Mouse (Mus musculus) T-helper 1 cell (primary cell): Measurements from ENCODE around the gene Cox19.

ENCODE experiments used
- in situ Hi-C: fragments of 300-600 bp; cut with MboI, MseI; formaldehyde crosslinking; loops from one replicate; pipeline ENCODE4 v1.15.1; 2025; ENCODE audit warnings: high pct_unique_total_duplicates

The Cox19 gene

GRCm38 (mm10) chr5:139382760-139383159 lies 31.5 kb upstream of the Cox19 start:
- in situ Hi-C loops = no loop called here

- in situ Hi-C loops = no loop called here
Measured at GRCm38 (mm10) chr5:139381586-139382513, 30.6 kb upstream of the Cox19 start.

GRCm38 (mm10) chr5:139380385-139381248 lies 29.4 kb upstream of the Cox19 start:
- in situ Hi-C loops = no loop called here

GRCm38 (mm10) chr5:139379771-139380384 lies 28.7 kb upstream of the Cox19 start:
- in situ Hi-C loops = no loop called here

DNA sequence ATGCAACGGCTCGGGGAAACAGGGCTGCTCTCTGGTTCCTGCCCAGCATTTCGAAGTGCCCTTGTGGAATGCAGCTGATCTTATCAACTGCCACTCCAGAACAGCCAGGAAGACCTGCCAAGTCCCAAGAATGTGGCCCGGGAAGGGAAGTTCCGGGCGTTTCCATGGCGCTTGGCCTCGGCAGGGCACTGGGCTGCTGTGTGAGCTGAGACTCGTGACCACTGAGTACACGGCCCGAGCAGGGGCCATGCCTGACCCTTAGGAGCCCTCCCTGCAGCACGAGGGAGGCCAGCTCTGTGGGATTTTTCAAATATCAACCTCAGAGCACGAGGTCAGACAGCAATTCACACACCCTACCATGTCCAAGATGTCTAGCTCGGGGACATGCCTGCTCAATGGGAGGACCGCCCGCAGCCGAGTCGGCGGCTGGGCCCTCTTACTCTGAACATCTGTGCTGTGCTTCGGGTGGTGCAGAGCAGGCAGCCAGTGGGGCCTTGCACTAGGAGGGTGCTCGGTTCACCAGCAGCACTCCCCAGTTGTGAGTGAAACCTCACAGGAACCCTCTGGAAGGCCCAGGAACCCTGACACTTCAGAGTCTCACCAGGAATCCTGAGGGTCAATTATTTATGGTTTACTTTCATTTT lies 27.9 kb upstream of the Cox19 start:
- in situ Hi-C loops = no loop called here

- in situ Hi-C loops = no loop called here
Measured at GRCm38 (mm10) chr5:139378271-139378556, 27.0 kb upstream of the Cox19 start.

DNA sequence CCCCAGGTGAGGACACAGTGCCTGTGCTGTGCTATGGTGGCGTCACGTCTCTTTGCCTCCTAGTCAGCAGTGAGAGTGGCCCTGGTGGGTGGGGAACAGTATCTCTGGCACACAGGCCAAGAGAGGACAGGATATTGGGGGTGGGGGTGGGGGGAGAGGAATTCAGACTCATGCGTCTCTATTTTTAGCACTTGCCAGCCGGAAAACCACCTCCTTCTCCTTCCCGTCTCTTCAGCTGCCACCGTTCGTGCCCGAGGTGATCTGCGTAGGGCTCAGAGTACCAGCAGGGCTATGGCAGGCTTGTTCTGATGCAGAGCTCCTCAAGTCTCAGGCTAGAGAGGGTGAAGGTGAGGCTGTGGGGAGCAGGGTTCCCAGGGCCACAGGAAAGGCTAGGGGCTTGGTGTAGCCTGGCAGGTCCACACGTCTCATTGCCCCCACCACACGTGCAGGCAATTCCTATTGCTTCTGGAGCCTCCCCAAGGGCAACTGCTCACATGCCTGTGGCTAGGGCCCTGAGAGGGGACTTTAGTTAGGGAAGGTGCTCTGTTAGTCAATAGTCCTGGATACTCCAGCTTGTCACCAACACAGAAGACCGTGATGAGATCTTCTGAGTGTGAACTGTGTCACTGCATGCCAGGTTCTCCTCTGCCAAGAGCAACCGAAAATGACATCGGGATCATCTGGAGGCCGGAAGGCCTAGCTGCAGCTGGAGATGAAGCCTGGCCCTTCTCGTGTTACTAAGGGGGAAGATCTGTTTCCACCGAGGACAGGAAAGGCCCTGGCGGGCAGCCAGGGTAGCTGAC lies 26.5 kb upstream of the Cox19 start, which contains the start of gene Gpr146:
Gene Gpr146, plus strand, starts transcription at position 230 of the 803 bp plus-strand sequence.
- in situ Hi-C loops = no loop called here

- in situ Hi-C loops = no loop called here
Measured at GRCm38 (mm10) chr5:139374841-139375240, 23.6 kb upstream of the Cox19 start.

GRCm38 (mm10) chr5:139373889-139374444 lies 22.7 kb upstream of the Cox19 start:
- in situ Hi-C loops = no loop called here

DNA sequence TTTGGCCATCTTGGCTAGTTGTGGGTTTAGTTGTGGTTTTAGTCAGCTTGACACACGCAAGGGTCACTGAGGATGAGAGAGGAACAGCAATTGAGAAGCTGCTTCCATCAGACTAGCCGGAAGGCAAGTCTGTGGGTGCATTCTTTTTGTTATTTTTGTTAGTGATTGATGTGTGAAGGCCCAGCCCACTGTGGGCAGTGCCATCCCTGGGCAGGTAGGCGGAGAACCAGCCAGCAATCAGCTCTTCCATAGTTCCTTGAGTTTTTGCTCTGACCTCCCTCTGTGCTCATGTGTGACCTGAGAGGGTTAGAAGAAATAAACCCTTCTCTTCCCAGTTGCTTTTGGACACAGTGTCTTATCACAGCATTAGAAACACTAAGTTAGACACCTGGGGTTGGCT lies 21.9 kb upstream of the Cox19 start:
- in situ Hi-C loops = no loop called here

- in situ Hi-C loops = no loop called here
Measured at GRCm38 (mm10) chr5:139371631-139372401, 20.6 kb upstream of the Cox19 start.

- in situ Hi-C loops = no loop called here
Measured at GRCm38 (mm10) chr5:139371118-139371517, 19.9 kb upstream of the Cox19 start.

- in situ Hi-C loops = no loop called here
Measured at GRCm38 (mm10) chr5:139370336-139370735, 19.1 kb upstream of the Cox19 start.

DNA sequence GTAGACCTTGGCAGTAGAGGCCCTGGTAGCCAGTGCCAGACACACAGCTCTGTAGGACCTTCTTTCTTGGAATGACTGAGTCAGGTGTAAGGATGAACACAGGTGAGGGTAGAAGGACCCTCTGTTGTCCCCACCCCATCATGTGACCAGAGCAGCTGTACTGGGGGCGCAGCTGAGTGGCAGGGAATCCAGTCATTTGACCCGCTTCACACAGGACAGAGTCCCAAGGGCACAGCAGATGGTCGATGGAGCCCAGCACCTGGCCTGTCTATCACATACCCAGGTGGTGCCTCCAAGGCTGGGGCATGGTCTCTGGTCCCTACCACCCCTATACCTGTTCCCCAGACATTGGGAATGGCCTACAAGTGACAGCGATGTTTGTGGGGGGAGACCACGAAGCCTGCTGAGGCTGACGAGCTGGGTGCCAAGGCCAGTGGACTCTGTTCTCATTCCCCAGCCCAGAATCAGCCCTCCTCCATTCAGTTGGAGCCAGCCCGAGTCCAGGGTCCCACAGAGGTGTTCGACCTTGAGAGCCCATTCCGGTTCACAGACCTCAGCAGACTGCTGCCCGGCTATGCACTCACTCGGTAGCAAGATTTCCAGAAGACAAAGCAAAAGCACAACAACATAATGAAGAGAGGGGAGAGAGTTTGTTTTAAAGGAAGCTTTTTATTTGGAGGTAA lies 17.6 kb upstream of the Cox19 start:
- in situ Hi-C loops = no loop called here

GRCm38 (mm10) chr5:139367884-139368458 lies 16.8 kb upstream of the Cox19 start:
- in situ Hi-C loops = no loop called here

- in situ Hi-C loops = no loop called here
Measured at GRCm38 (mm10) chr5:139366484-139366883, 15.3 kb upstream of the Cox19 start.

DNA sequence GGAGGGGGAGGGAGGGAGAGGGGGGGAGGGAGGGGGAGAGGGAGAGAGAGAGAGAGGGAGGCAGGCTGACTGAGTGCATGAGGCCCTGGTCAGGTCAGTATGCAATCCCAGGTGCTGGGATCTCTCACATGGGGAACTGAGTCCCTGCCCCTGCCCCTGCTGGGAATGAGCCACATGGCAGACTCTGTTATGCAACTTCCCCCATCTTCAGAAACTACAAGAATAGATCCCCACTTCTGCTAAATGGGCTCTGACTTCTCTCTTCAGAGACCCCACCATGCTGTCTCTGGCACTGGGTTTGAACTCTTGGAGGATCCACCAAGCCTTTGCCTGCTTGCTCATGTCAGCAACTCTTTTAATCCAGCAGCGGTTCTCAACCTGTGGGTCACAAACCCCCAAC lies 14.6 kb upstream of the Cox19 start:
- in situ Hi-C loops = no loop called here

DNA sequence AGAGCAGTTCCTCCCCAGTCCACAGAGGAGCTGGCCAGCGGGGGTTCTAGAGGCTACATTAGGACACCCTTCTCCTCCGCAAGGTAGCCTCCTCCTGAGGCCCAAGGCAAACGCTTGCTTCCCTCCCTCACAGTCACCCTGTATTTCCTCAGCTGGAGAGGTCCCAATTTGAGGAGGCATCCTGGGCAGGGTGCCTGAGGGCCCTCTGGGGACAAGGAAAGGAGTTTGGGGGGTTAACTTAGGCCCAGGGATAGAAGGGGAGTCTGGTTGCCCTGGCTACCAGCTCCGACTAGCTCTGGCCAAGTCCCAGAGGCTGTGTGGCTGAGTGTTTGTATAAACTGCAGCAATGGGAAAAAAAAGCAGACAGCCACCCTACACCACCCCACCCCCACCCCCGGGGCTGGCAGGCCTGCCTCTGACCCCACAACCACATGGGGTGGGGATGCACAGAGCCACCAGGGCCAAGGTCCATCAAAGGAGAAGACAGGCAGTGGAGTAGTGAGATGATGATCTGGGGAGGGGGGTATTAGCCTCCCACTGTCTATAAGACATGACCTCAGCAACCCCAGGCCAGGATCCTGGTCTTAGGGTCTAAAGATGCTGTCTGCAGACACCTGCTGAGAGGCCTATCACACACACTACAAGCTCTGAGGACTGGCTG lies 13.8 kb upstream of the Cox19 start:
- in situ Hi-C loops = loop anchor here (5.0 kb wide), 1 partner anchor 37 kb away; no protein-coding TSS in a partner anchor
